Mouse (Mus musculus) testis, adult 2 months (tissue): Measurements from ENCODE around the gene Crxos. TPM values are rescaled to one million over a fixed set of nuclear protein-coding genes. Genes with fewer than 3 reads are reported as not detected.

Source experiments
- H3K27ac ChIP-seq: fragments of 200-500 bp; 2 replicates; pipeline ENCODE4 v1.5.1; 2012; ENCODE audit warnings: low read depth, low read length; ENCODE audit not compliant: control insufficient read depth, insufficient read depth
- H3K27me3 ChIP-seq: fragments of 200-500 bp; 2 replicates; pipeline ENCODE4 v1.6.1; 2012; ENCODE audit warnings: mild to moderate bottlenecking, low read length, moderate library complexity; ENCODE audit not compliant: control insufficient read depth, insufficient read depth
- H3K36me3 ChIP-seq: fragments of 200-500 bp; 2 replicates; pipeline ENCODE4 v1.6.1; 2012; ENCODE audit warnings: mild to moderate bottlenecking, low read length; ENCODE audit not compliant: control insufficient read depth, insufficient read depth
- H3K4me1 ChIP-seq: fragments of 200-500 bp; 2 replicates; pipeline ENCODE4 v1.6.1; 2012; ENCODE audit warnings: low read length; ENCODE audit not compliant: control insufficient read depth, insufficient read depth
- H3K4me3 ChIP-seq: fragments of 200-500 bp; 2 replicates; pipeline ENCODE4 v1.5.1; 2012; ENCODE audit warnings: low read depth, mild to moderate bottlenecking, low read length, moderate library complexity, mixed read lengths; ENCODE audit not compliant: control insufficient read depth
- CTCF ChIP-seq: fragments of 200-500 bp; IDR thresholded peaks from 2 replicates; pipeline ENCODE4 v1.5.1; 2012; ENCODE audit warnings: low read depth, mild to moderate bottlenecking, inconsistent platforms, low read length, moderate library complexity; ENCODE audit not compliant: control insufficient read depth, insufficient read depth, insufficient replicate concordance
- POLR2A ChIP-seq: fragments of 200-500 bp; IDR thresholded peaks from 2 replicates; pipeline ENCODE4 v1.6.1; 2012; ENCODE audit warnings: low read depth, mild to moderate bottlenecking, inconsistent platforms, low read length, moderate library complexity; ENCODE audit not compliant: control insufficient read depth
- polyA plus RNA-seq: library from polyadenylated mRNA; depleted of rRNA; stranded (reverse); fragments of >200 nt; gene quantifications from 2 replicates; pipeline ENCODE4 v1.2.3, GENCODE M21; 2012

Gene Crxos
- polyA plus RNA-seq, 1 experiment, result not detected

- Histone ChIP-seq H3K27me3 (no peaks in the 10 kb centered on the region), H3K36me3 (peaks cover 1% of the 10 kb centered on the region; the same call in 1 of the 2 replicates), H3K27ac (peak overlapping the region; percentile 73), H3K4me1 (peaks cover 19% of the 10 kb centered on the region), H3K4me3 (peak overlapping the region; percentile 83)
- TF ChIP-seq POLR2A, result no peak
- TF ChIP-seq CTCF, result no peak
Observed at GRCm38 (mm10) chr7:15921796-15922195, 39.4 kb downstream of the Crxos start.

- Histone ChIP-seq H3K4me3 (peak within 1 kb of the TSS; percentile 83), H3K27ac (peak within 1 kb of the TSS; percentile 88), H3K27me3 (no peaks in the 10 kb centered on the region), H3K4me1 (peaks cover 19% of the 10 kb centered on the region), H3K36me3 (peaks cover 1% of the 10 kb centered on the region; the same call in 1 of the 2 replicates)
- TF ChIP-seq CTCF (no peak), POLR2A (peak; percentile 71)
Observed at GRCm38 (mm10) chr7:15922220-15922773, 39.9 kb downstream of the Crxos start, which contains the start of gene Selenow. Gene Selenow, minus strand, starts transcription at chr7:15922402.

GRCm38 (mm10) chr7:15929910-15930309 is 47.5 kb downstream of the Crxos start:
- Histone ChIP-seq H3K27ac (no peak overlapping the region), H3K4me1 (peaks cover 4% of the 10 kb centered on the region; the same call in 1 of the 2 replicates), H3K4me3 (no peak overlapping the region), H3K36me3 (no peaks in the 10 kb centered on the region), H3K27me3 (no peaks in the 10 kb centered on the region)
- TF ChIP-seq POLR2A (no peak), CTCF (peak; percentile 72; the same call in 1 of the 2 replicates)

GRCm38 (mm10) chr7:15930543-15930942 is 48.1 kb downstream of the Crxos start:
- H3K36me3 ChIP-seq, result no peaks in the 10 kb centered on the region
- H3K4me3 ChIP-seq, result no peak overlapping the region
- H3K27me3 ChIP-seq, result no peaks in the 10 kb centered on the region
- H3K27ac ChIP-seq, result no peak overlapping the region
- TF ChIP-seq CTCF, result no peak
- TF ChIP-seq POLR2A, result no peak
- peaks cover 4% of the 10 kb centered on the region; the same call in 1 of the 2 replicates for H3K4me1 ChIP-seq

- Histone ChIP-seq H3K4me1 (peaks cover 4% of the 10 kb centered on the region; the same call in 1 of the 2 replicates), H3K4me3 (no peak overlapping the region), H3K27ac (no peak overlapping the region), H3K36me3 (no peaks in the 10 kb centered on the region), H3K27me3 (no peaks in the 10 kb centered on the region)
- no peak for TF ChIP-seq CTCF
- TF ChIP-seq POLR2A, result no peak
Observed at GRCm38 (mm10) chr7:15931635-15932034, 49.2 kb downstream of the Crxos start.

- peaks cover 5% of the 10 kb centered on the region for H3K36me3 ChIP-seq
- no peak overlapping the region for H3K4me3 ChIP-seq
- peaks cover 4% of the 10 kb centered on the region; the same call in 1 of the 2 replicates for H3K4me1 ChIP-seq
- no peak overlapping the region for H3K27ac ChIP-seq
- TF ChIP-seq POLR2A (no peak), CTCF (no peak)
- no peaks in the 10 kb centered on the region for H3K27me3 ChIP-seq
Observed at GRCm38 (mm10) chr7:15933437-15934359, 51.3 kb downstream of the Crxos start.

GRCm38 (mm10) chr7:15937491-15937890 is 55.1 kb downstream of the Crxos start:
- TF ChIP-seq CTCF, result no peak
- TF ChIP-seq POLR2A, result no peak
- peaks cover 7% of the 10 kb centered on the region for H3K36me3 ChIP-seq
- H3K4me3 ChIP-seq, result no peak overlapping the region
- H3K27me3 ChIP-seq, result no peaks in the 10 kb centered on the region
- peaks cover 4% of the 10 kb centered on the region; the same call in 1 of the 2 replicates for H3K4me1 ChIP-seq
- no peak overlapping the region for H3K27ac ChIP-seq

GRCm38 (mm10) chr7:15938621-15939020 is 56.2 kb downstream of the Crxos start:
- no peaks in the 10 kb centered on the region for H3K27me3 ChIP-seq
- H3K4me3 ChIP-seq, result no peak overlapping the region
- H3K4me1 ChIP-seq, result 0 out of 2 replicates have a peak, but pooled peaks cover 1% of the 10 kb centered on the region
- H3K36me3 ChIP-seq, result peaks cover 7% of the 10 kb centered on the region
- TF ChIP-seq CTCF (no peak), POLR2A (no peak)
- H3K27ac ChIP-seq, result no peak overlapping the region
